Mouse (Mus musculus): ENCODE data around the gene Apbb1ip. TPM values are rescaled to one million over a fixed set of nuclear protein-coding genes. Genes with fewer than 3 reads are reported as not detected.

The Apbb1ip gene
- polyA plus RNA-seq, 1 experiment: 1.4 TPM

DNA sequence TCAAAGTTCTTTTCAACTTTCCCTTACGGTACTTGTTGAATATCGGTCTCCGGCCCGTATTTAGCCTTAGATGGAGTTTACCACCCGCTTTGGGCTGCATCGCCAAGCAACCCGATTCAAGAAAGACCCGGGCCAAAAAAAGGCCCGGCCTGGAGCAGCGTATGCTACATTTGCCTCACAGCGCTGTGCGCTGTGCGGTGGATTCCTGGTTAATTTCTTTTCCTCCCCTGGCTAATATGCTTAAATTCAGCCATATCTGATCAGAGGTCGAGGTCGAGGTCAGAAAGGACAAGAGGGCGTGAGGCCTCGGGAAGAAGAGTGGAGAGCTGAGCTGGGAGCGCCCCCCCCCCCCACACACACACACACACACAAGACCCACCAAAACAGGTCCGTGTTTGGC is 29.0 kb upstream of the Apbb1ip start:
- H3K27me3 ChIP-seq (ENCODE audit: control insufficient read depth, insufficient read depth, low read length): no peaks in the 10 kb centered on the region
- TF ChIP-seq CTCF (IDR thresholded peaks at IDR 0.05; ENCODE audit: extremely low read depth, insufficient read length, insufficient replicate concordance, low read depth, low read length): no peak
- TF ChIP-seq POLR2A (IDR thresholded peaks at IDR 0.05; ENCODE audit: low read depth, low read length): no peak
- H3K36me3 ChIP-seq (ENCODE audit: control insufficient read depth, insufficient read depth, low read length): no peaks in the 10 kb centered on the region
- no peaks in the 10 kb centered on the region; the same call in 1 of the 2 replicates for H3K4me1 ChIP-seq (ENCODE audit: control insufficient read depth, insufficient read depth, insufficient read length, low read length)
- H3K4me3 ChIP-seq (ENCODE audit: low read depth, low read length): no peak overlapping the region
- no peak overlapping the region for H3K27ac ChIP-seq (ENCODE audit: insufficient read depth, low read depth, low read length)
- WGBS: 15% methylated on average over 19 of the region's 19 CpGs

DNA sequence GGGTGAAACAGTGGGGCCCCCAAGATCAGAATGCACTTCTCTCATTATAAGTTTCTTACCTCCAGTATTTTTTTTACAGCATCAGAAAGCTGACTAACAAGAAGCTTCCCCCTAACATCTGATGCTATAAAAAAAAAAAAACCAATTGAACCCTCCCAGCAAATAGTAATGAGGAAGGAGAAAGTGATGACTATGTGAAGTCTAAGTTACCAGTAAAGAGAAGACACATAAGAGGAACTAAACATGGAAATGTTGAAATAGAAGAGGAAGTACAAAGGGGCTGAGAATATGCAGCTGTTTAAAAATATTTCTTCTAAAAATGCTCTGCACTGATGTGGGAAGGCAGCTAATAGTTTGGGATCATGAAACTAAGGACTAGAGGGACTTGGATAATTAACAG is 27.1 kb upstream of the Apbb1ip start:
- Histone ChIP-seq H3K4me3 (ENCODE audit: low read depth, low read length) (no peak overlapping the region), H3K27ac (ENCODE audit: insufficient read depth, low read depth, low read length) (no peak overlapping the region), H3K36me3 (ENCODE audit: control insufficient read depth, insufficient read depth, low read length) (no peaks in the 10 kb centered on the region), H3K27me3 (ENCODE audit: control insufficient read depth, insufficient read depth, low read length) (no peaks in the 10 kb centered on the region), H3K4me1 (ENCODE audit: control insufficient read depth, insufficient read depth, insufficient read length, low read length) (no peaks in the 10 kb centered on the region; the same call in 1 of the 2 replicates)
- TF ChIP-seq CTCF (IDR thresholded peaks at IDR 0.05; ENCODE audit: extremely low read depth, insufficient read length, insufficient replicate concordance, low read depth, low read length) (no peak), POLR2A (IDR thresholded peaks at IDR 0.05; ENCODE audit: low read depth, low read length) (no peak)

DNA sequence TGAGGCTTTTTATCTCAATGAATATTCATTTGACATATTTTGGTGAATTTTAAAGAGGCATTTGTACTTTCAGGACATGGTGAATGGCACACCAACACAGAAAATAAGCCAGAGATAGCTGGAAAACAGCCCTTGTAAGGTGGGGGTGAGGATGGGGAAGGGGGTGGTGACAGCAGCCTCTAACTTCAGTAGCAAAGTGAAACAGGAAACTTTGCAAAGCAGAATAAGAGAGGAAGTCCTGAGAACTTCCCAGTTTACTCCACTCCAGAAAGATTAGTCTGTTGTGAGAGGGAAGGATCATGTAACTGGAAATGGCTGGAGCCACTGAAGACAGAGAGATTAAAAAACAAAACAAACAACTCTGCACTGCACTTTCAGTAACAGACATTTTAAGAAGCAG is 26.0 kb upstream of the Apbb1ip start:
- Histone ChIP-seq H3K4me1 (ENCODE audit: control insufficient read depth, insufficient read depth, insufficient read length, low read length) (no peaks in the 10 kb centered on the region; the same call in 1 of the 2 replicates), H3K36me3 (ENCODE audit: control insufficient read depth, insufficient read depth, low read length) (no peaks in the 10 kb centered on the region), H3K27me3 (ENCODE audit: control insufficient read depth, insufficient read depth, low read length) (no peaks in the 10 kb centered on the region), H3K4me3 (ENCODE audit: low read depth, low read length) (no peak overlapping the region), H3K27ac (ENCODE audit: insufficient read depth, low read depth, low read length) (no peak overlapping the region)
- no peak for TF ChIP-seq CTCF (IDR thresholded peaks at IDR 0.05; ENCODE audit: extremely low read depth, insufficient read length, insufficient replicate concordance, low read depth, low read length)

- H3K27ac ChIP-seq (ENCODE audit: insufficient read depth, low read depth, low read length): no peak overlapping the region
- no peaks in the 10 kb centered on the region for H3K27me3 ChIP-seq (ENCODE audit: control insufficient read depth, insufficient read depth, low read length)
- no peaks in the 10 kb centered on the region for H3K36me3 ChIP-seq (ENCODE audit: control insufficient read depth, insufficient read depth, low read length)
- 84% methylated on average over 3 of the region's 3 CpGs for WGBS
- no peak overlapping the region for H3K4me3 ChIP-seq (ENCODE audit: low read depth, low read length)
- H3K4me1 ChIP-seq (ENCODE audit: control insufficient read depth, insufficient read depth, insufficient read length, low read length): peaks cover 3% of the 10 kb centered on the region; the same call in 1 of the 2 replicates
- no peak for TF ChIP-seq CTCF (IDR thresholded peaks at IDR 0.05; ENCODE audit: extremely low read depth, insufficient read length, insufficient replicate concordance, low read depth, low read length)
- no peak for TF ChIP-seq POLR2A (IDR thresholded peaks at IDR 0.05; ENCODE audit: low read depth, low read length)
Measured at GRCm38 (mm10) chr2:22749761-22750160, 24.1 kb upstream of the Apbb1ip start.

GRCm38 (mm10) chr2:22752492-22752891 is 21.4 kb upstream of the Apbb1ip start:
- 79% methylated on average over 4 of the region's 4 CpGs for WGBS
- H3K27me3 ChIP-seq (ENCODE audit: control insufficient read depth, insufficient read depth, low read length): no peaks in the 10 kb centered on the region
- no peaks in the 10 kb centered on the region for H3K36me3 ChIP-seq (ENCODE audit: control insufficient read depth, insufficient read depth, low read length)
- peaks cover 10% of the 10 kb centered on the region; the same call in 1 of the 2 replicates for H3K4me1 ChIP-seq (ENCODE audit: control insufficient read depth, insufficient read depth, insufficient read length, low read length)
- TF ChIP-seq CTCF (IDR thresholded peaks at IDR 0.05; ENCODE audit: extremely low read depth, insufficient read length, insufficient replicate concordance, low read depth, low read length) (no peak), POLR2A (IDR thresholded peaks at IDR 0.05; ENCODE audit: low read depth, low read length) (no peak)
- H3K4me3 ChIP-seq (ENCODE audit: low read depth, low read length): no peak overlapping the region
- H3K27ac ChIP-seq (ENCODE audit: insufficient read depth, low read depth, low read length): no peak overlapping the region

DNA sequence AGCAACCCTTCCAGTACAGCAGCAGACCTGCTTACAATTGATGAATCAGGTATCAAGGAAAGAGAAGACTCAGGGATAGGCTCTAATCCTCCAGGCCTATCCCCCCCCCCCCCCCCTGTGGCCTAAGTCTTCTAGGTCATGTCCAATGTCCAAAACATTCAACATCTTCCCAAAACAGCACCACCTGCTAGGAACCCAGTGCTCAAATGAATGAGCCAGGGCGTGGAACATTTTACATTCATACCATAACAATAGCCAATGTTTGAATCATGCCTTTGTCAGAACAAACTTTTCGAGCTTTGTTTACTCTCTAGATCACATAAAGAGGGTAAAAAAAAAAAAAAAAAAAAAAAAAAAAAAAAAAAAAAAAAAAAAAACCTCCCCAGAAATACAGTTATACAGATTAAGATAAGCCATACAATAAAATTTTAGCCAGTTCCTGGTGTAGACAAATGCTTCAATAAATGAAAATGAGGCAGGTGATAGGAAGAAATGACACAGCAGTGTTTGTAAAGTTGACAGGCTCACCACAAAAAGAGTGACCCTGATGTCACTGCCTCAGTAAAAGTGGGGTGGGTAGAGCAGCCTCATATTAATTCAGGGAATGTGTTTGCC is 20.3 kb upstream of the Apbb1ip start:
- Histone ChIP-seq H3K4me1 (ENCODE audit: control insufficient read depth, insufficient read depth, insufficient read length, low read length) (peaks cover 10% of the 10 kb centered on the region; the same call in 1 of the 2 replicates), H3K27me3 (ENCODE audit: control insufficient read depth, insufficient read depth, low read length) (no peaks in the 10 kb centered on the region), H3K4me3 (ENCODE audit: low read depth, low read length) (no peak overlapping the region), H3K36me3 (ENCODE audit: control insufficient read depth, insufficient read depth, low read length) (no peaks in the 10 kb centered on the region), H3K27ac (ENCODE audit: insufficient read depth, low read depth, low read length) (peak overlapping the region; percentile 81)
- WGBS: 23% methylated on average over 2 of the region's 2 CpGs
- no peak for TF ChIP-seq CTCF (IDR thresholded peaks at IDR 0.05; ENCODE audit: extremely low read depth, insufficient read length, insufficient replicate concordance, low read depth, low read length)
- no peak for TF ChIP-seq POLR2A (IDR thresholded peaks at IDR 0.05; ENCODE audit: low read depth, low read length)

GRCm38 (mm10) chr2:22754222-22754824 is 19.6 kb upstream of the Apbb1ip start:
- H3K27me3 ChIP-seq (ENCODE audit: control insufficient read depth, insufficient read depth, low read length): no peaks in the 10 kb centered on the region
- WGBS: 25% methylated on average over 4 of the region's 4 CpGs
- H3K27ac ChIP-seq (ENCODE audit: insufficient read depth, low read depth, low read length): peak overlapping the region; percentile 81
- no peak overlapping the region for H3K4me3 ChIP-seq (ENCODE audit: low read depth, low read length)
- TF ChIP-seq POLR2A (IDR thresholded peaks at IDR 0.05; ENCODE audit: low read depth, low read length) (no peak), CTCF (IDR thresholded peaks at IDR 0.05; ENCODE audit: extremely low read depth, insufficient read length, insufficient replicate concordance, low read depth, low read length) (no peak)
- no peaks in the 10 kb centered on the region for H3K36me3 ChIP-seq (ENCODE audit: control insufficient read depth, insufficient read depth, low read length)
- peaks cover 10% of the 10 kb centered on the region; the same call in 1 of the 2 replicates for H3K4me1 ChIP-seq (ENCODE audit: control insufficient read depth, insufficient read depth, insufficient read length, low read length)

All from small intestine, adult 2 months (tissue).